Mouse (Mus musculus) ES-Bruce4 (cell line): Measurements from ENCODE around the gene Prr15l. TPM values are rescaled to one million over a fixed set of nuclear protein-coding genes. Genes with fewer than 3 reads are reported as not detected.

Experiments used
- H3K27ac ChIP-seq: 2 replicates; pipeline ENCODE4 v1.5.1; 2012; ENCODE audit warnings: low read length, inconsistent platforms; ENCODE audit not compliant: insufficient read depth
- H3K27me3 ChIP-seq: 2 replicates; pipeline ENCODE4 v1.6.1; 2012; ENCODE audit warnings: mild to moderate bottlenecking, low read length, inconsistent platforms; ENCODE audit not compliant: control insufficient read depth, poor library complexity, insufficient read depth, severe bottlenecking
- H3K36me3 ChIP-seq: 2 replicates; pipeline ENCODE4 v1.6.1; 2012; ENCODE audit warnings: inconsistent platforms, mild to moderate bottlenecking, low read length, moderate library complexity; ENCODE audit not compliant: control insufficient read depth, poor library complexity, insufficient read depth, severe bottlenecking
- H3K4me1 ChIP-seq: one replicate; pipeline ENCODE4 v1.8.1; 2011; ENCODE audit warnings: low read length; ENCODE audit not compliant: control insufficient read depth, insufficient read depth
- H3K4me3 ChIP-seq: 2 replicates; pipeline ENCODE4 v1.5.1; 2011; ENCODE audit warnings: low read depth, mild to moderate bottlenecking, low read length
- H3K9ac ChIP-seq: 2 replicates; pipeline ENCODE4 v1.6.1; 2012; ENCODE audit warnings: low read depth, mild to moderate bottlenecking, inconsistent platforms; ENCODE audit not compliant: poor library complexity, severe bottlenecking
- H3K9me3 ChIP-seq: replicated peaks from 2 replicates; pipeline ENCODE4 v1.6.1; 2012; ENCODE audit warnings: mild to moderate bottlenecking, low read length, inconsistent platforms; ENCODE audit not compliant: control insufficient read depth, poor library complexity, insufficient read depth, severe bottlenecking
- CTCF ChIP-seq: IDR thresholded peaks from one replicate; pipeline ENCODE4 v1.8.1; 2011; ENCODE audit warnings: low read depth, low read length
- EP300 ChIP-seq: IDR thresholded peaks from 2 replicates; pipeline ENCODE4 v1.6.1; 2011; ENCODE audit warnings: low read depth, low read length; ENCODE audit not compliant: insufficient read depth
- POLR2A ChIP-seq: IDR thresholded peaks from one replicate; pipeline ENCODE4 v1.8.1; 2011; ENCODE audit warnings: low read length; ENCODE audit not compliant: insufficient read depth
- polyA plus RNA-seq: library from polyadenylated mRNA; stranded (reverse); fragments of >200 nt; gene quantifications from 2 replicates; pipeline ENCODE4 v1.2.4, GENCODE M21; 2011; ENCODE audit warnings: low read depth; ENCODE audit not compliant: missing spikeins, insufficient read depth, insufficient read length

Gene Prr15l
- polyA plus RNA-seq, 1 experiment = 10.9 TPM

DNA sequence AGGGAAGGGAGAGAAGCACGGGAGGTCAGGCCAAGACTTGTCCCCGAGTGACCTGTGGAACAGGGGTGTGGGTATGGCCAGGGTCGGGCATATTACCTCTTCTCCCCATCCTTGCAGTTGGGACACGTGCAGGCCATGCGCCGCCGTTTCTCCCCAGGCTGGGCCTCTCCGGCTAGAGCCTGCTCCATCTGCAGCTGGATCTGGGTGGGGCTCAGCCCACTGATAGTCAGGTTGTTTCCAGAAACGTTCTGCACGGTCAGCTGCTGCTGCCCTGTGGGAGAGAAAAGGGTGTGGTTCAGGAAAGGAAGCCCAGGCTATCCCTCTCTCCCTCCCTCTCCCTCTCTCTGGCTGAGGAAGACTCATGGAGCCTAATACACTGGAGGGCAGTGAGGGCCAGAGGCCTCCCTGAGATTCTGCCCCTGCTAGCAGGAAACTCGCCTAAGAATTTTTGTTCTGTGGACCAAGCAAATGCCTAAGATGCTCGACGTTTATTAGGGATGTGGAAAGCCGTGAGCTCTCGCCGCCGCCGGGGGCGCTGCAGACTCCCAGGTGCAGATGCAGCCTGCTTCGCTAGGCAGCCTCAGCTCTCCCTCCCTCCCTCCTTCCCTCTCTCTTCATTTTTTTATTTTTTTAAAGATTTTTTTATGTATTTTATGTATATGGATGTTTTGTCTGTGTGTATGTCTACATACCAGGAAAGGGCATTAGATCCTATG, 28.3 kb downstream of the Prr15l start:
- Histone ChIP-seq H3K9ac (peak overlapping the region; percentile 43), H3K4me1 (peaks cover 7% of the 10 kb centered on the region), H3K4me3 (peak overlapping the region; percentile 54), H3K27ac (peak overlapping the region; percentile 77), H3K36me3 (peaks cover 41% of the 10 kb centered on the region), H3K27me3 (no peaks in the 10 kb centered on the region), H3K9me3 (no peaks in the 10 kb centered on the region)
- TF ChIP-seq EP300 (peak; percentile 96), CTCF (peak; percentile 73), POLR2A (no peak)

DNA sequence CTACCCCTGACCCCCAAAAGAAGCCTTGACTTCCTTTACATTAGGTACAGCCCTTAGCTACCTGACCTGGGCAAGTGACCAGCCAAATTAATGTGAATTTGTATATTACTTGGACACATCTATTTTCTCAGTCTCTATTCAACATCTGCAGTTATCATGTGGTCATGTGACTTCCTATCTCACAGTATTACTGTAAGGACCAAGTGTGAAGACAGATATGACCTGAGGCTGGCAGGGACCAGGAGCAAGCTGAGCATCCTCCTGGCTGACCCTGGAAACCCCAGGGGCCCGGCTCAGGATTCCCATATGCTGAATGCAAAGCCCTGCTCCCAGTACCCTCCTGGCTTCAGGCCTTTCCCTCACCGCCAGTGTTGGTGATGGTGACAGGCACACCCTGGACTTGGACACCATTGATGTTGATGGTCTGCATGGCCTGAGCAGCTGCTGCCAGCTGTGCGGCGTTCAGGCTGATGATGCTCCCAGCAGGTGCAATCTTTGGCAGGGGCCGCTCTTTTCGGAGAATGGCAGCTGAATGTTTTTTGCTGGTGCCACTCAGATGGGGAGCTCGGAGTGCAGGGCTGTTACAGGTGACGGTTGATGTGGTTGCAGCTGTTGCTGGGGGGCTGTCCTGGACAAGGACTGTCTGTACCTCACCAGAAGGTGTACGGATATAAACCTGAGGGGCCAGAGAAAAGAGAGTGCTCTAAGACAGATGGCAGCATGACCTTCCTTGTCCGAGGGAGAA, 29.3 kb downstream of the Prr15l start:
- Histone ChIP-seq H3K4me1 (peaks cover 10% of the 10 kb centered on the region), H3K36me3 (peaks cover 34% of the 10 kb centered on the region), H3K4me3 (no peak overlapping the region), H3K27ac (peak overlapping the region; percentile 57), H3K9me3 (no peaks in the 10 kb centered on the region), H3K9ac (no peak overlapping the region), H3K27me3 (no peaks in the 10 kb centered on the region)
- TF ChIP-seq CTCF (no peak), POLR2A (no peak), EP300 (no peak)

DNA sequence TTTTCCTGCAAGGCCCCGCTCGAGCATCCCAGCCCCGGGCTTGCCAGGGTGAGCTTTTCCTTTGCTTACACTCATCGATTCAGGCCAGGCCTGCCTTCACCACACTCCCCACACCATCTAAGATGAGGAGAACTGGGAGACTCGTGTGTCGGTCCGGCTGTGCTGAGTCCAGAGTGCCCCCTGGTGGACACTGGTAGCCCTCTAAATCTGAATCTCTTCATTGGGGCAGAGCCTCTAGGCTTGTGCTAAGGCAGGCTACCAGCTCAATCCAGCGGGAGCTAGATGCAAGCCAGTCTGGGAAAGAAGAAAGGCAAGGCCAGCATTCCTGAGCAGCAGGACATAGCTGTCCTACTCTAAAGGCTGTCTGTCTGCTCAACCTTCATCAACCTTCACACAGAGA, 35.7 kb downstream of the Prr15l start:
- H3K4me3 ChIP-seq = no peak overlapping the region
- no peaks in the 10 kb centered on the region for H3K27me3 ChIP-seq
- peak overlapping the region; percentile 39 for H3K9ac ChIP-seq
- H3K4me1 ChIP-seq = peaks cover 4% of the 10 kb centered on the region
- H3K27ac ChIP-seq = peak overlapping the region; percentile 63; the same call in 1 of the 2 replicates
- TF ChIP-seq CTCF = peak; percentile 95
- TF ChIP-seq EP300 = peak; percentile 92
- no peak for TF ChIP-seq POLR2A
- H3K36me3 ChIP-seq = peaks cover 14% of the 10 kb centered on the region
- H3K9me3 ChIP-seq = no peaks in the 10 kb centered on the region

DNA sequence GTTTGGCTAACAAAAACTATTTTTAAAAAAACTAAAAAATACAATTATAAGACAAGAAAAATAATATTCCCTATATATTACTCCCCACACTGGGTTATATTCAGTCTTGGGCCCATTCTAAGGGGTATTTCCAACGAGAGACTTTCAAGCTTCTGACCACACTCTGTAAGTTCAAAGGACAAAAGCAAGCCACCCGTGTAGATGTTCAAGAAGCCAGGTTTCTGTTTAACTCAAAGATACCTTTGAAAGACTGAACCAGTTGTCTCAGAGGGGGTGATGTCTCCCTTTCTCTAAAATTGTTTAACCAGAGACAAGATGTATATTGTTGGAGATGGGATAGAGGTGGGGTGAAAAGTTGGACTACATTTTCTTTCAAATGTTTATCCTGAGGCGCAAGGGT, 38.3 kb downstream of the Prr15l start:
- Histone ChIP-seq H3K36me3 (peaks cover 2% of the 10 kb centered on the region; the same call in 1 of the 2 replicates), H3K9ac (no peak overlapping the region), H3K4me3 (no peak overlapping the region), H3K9me3 (no peaks in the 10 kb centered on the region), H3K27me3 (no peaks in the 10 kb centered on the region), H3K4me1 (peaks cover 7% of the 10 kb centered on the region), H3K27ac (no peak overlapping the region)
- no peak for TF ChIP-seq CTCF
- no peak for TF ChIP-seq POLR2A
- TF ChIP-seq EP300 = no peak

DNA sequence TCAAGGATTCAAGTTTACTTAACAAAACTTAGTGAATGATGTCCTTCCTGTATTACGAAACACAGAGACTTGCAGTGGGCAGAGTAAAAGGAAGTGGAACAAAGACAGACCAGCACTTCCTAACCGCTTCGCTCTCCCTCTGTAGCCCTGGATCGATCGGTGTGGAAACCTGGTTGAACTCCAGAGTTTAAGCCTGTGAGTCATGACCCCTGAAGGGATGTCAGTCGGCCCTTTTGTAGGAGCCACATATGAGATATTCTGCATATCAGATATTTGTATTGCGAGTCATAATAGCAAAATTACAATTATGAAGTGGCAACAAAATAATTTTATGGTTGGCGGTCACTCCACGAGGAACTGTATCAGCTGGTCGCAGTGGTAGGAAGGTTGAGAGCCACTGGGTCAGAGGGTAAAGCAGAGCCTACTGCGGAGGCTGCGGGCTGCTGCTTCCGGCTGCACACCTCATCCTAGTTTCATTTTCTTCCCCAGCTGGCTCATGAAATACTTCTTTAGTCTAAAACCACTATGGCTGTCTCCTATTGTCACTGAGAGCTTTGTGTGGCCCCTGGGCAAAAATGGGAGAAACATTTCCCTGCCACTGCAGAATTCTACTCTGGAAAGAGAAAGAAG, 39.1 kb downstream of the Prr15l start:
- no peak overlapping the region for H3K9ac ChIP-seq
- peaks cover 4% of the 10 kb centered on the region for H3K4me1 ChIP-seq
- no peaks in the 10 kb centered on the region for H3K27me3 ChIP-seq
- H3K36me3 ChIP-seq = no peaks in the 10 kb centered on the region
- H3K9me3 ChIP-seq = no peaks in the 10 kb centered on the region
- no peak for TF ChIP-seq CTCF
- TF ChIP-seq EP300 = no peak
- no peak for TF ChIP-seq POLR2A
- no peak overlapping the region for H3K4me3 ChIP-seq
- H3K27ac ChIP-seq = no peak overlapping the region
